Mouse (Mus musculus) heart, adult 2 months (tissue): Measurements from ENCODE around the gene Foxp3.

Experiments used
- CTCF ChIP-seq: fragments of 200-600 bp; IDR thresholded peaks from 2 replicates; pipeline ENCODE4 v1.8.1; 2022; ENCODE audit warnings: antibody characterized with exemption, mild to moderate bottlenecking, moderate library complexity
- EP300 ChIP-seq: fragments of 200-500 bp; IDR thresholded peaks from 2 replicates; pipeline ENCODE4 v1.6.1; 2011; ENCODE audit warnings: low read depth, low read length, control low read depth; ENCODE audit not compliant: insufficient read depth
- POLR2A ChIP-seq: fragments of 200-500 bp; IDR thresholded peaks from 2 replicates; pipeline ENCODE4 v1.6.1; 2011; ENCODE audit warnings: mild to moderate bottlenecking, low read depth, low read length, control low read depth; ENCODE audit not compliant: insufficient read depth

GRCm38 (mm10) chrX:7570481-7571175 is 2.8 kb upstream of the Foxp3 start:
- TF ChIP-seq CTCF (no peak), POLR2A (no peak), EP300 (no peak)
